Comparison of ENCODE assay signal across 8 mouse cellular contexts in the genomic region with DNA sequence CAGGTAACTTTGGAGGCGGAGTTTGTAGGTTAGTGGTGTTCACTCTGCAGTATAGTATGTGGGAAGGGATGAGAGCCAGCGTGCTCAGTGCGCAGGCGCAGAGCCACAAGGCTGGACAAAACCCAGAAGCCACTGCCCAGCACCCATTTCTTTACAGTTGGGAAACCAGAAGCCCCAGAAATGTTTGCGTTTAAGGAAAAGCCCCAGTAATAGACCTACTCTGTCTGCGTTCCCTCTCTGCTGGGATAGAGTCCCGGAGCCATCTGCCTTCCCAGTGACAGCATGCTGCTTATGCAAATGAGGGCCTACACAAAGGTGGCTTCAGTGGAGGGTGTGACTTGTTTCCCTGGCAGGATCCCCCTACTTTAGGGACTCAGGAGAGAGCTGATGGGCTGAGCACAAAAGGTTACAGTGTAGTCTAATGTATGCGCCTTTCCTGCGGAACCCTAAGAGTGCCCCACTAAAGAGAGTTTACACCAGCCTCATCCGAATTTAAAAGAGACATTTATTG.
DNase-seq lines count a peak whose midpoint lies in the region; ATAC-seq and TF ChIP-seq lines count a peak whose summit lies in the region.

No protein-coding gene starts in this region.

- TF ChIP-seq EP300 in lung, postnatal 0 days (IDR thresholded peaks at IDR 0.05), result no peak

- peak overlapping the region; percentile 57 for H3K4me2 ChIP-seq in heart, embryonic 13.5 days
- H3K4me2 ChIP-seq in lung, postnatal 0 days (replicated peaks; ENCODE audit: low read depth, low read length), result peak overlapping the region; percentile 22; the same call in 1 of the 2 replicates

- TF ChIP-seq CTCF in lung, postnatal 0 days (IDR thresholded peaks at IDR 0.05), result no peak

- peaks cover 8% of the 10 kb centered on the region; the same call in 1 of the 2 replicates for H3K4me1 ChIP-seq in heart, embryonic 13.5 days
- H3K4me1 ChIP-seq in lung, postnatal 0 days (ENCODE audit: insufficient read depth, low read depth, low read length), result no peaks in the 10 kb centered on the region

- no peaks in the 10 kb centered on the region for H3K36me3 ChIP-seq in heart, embryonic 13.5 days
- no peaks in the 10 kb centered on the region for H3K36me3 ChIP-seq in lung, postnatal 0 days (ENCODE audit: insufficient read depth, low read length)

- intact Hi-C loops in heart, postnatal 14 days (cut with DNase I), result no loop called here

- DNase-seq in heart, postnatal 14 days, result no peak
- peak; percentile 20 to 29 for DNase-seq in frontal cortex, postnatal 10 days (ENCODE audit: low spot score in 2 of 2)
- DNase-seq in layer of hippocampus, adult 11-12 months (ENCODE audit: low spot score), result peak; percentile 14
- DNase-seq in lung, postnatal 0 days (ENCODE audit: low spot score), result peak; percentile 66
- peak; percentile 38 for DNase-seq in right cerebral cortex, postnatal 25 days
- no peak for DNase-seq in adrenal gland, postnatal 10 days
- DNase-seq in adrenal gland, adult 18-20 months (ENCODE audit: low spot score in 2 of 2), result no peak

- no peaks in the 10 kb centered on the region for H3K9me3 ChIP-seq in heart, embryonic 13.5 days
- no peaks in the 10 kb centered on the region for H3K9me3 ChIP-seq in lung, postnatal 0 days (ENCODE audit: low read length)

- peak overlapping the region; percentile 19 for H3K4me3 ChIP-seq in heart, embryonic 13.5 days
- H3K4me3 ChIP-seq in lung, postnatal 0 days (ENCODE audit: low read depth, low read length), result no peak overlapping the region

- ATAC-seq in heart, embryonic 13.5 days (ENCODE audit: extremely low read depth, insufficient number of reproducible peaks, low FRiP score, low TSS enrichment), result no peak
- ATAC-seq in lung, postnatal 0 days, result peak; percentile 63

- no peak overlapping the region for H3K9ac ChIP-seq in heart, embryonic 13.5 days
- H3K9ac ChIP-seq in lung, postnatal 0 days (replicated peaks; ENCODE audit: low read depth), result no peak overlapping the region

- 0 out of 2 replicates have a peak, but pooled peaks cover 3% of the 10 kb centered on the region for H3K27me3 ChIP-seq in heart, embryonic 13.5 days (replicated peaks)
- H3K27me3 ChIP-seq in lung, postnatal 0 days (replicated peaks; ENCODE audit: insufficient read depth, low read length), result no peaks in the 10 kb centered on the region

- 12% methylated on average over 10 of the region's 10 CpGs for WGBS in heart, embryonic 13.5 days
- WGBS in lung, postnatal 0 days, result 29% methylated on average over 10 of the region's 10 CpGs

- no peak overlapping the region for H3K27ac ChIP-seq in heart, embryonic 13.5 days (replicated peaks)
- H3K27ac ChIP-seq in lung, postnatal 0 days (ENCODE audit: low read length), result no peak overlapping the region

Comparison
In these comparisons a context has a peak if more than half of its experiments do, and no peak if none do; other contexts are left out.
1. DNase-seq: peak in frontal cortex, postnatal 10 days (2 of 2), layer of hippocampus, adult 11-12 months (single experiment), lung, postnatal 0 days (single experiment) and right cerebral cortex, postnatal 25 days (single experiment); none in heart, postnatal 14 days (0 of 2), adrenal gland, postnatal 10 days (single experiment) and adrenal gland, adult 18-20 months (0 of 2).